Mouse (Mus musculus) colon, adult 2 months (tissue): ENCODE measurements around the gene Pth2r. TPM values are rescaled to one million over a fixed set of nuclear protein-coding genes. Genes with fewer than 3 reads are reported as not detected.

Experiments used
- polyA plus RNA-seq: library from polyadenylated mRNA; depleted of rRNA; stranded (reverse); fragments of >200 nt; gene quantifications from 2 replicates; pipeline ENCODE4 v1.2.3, GENCODE M21; 2012; rRNA removed

Pth2r gene
- polyA plus RNA-seq, result not detected in 2 replicates

GRCm38 (mm10) chr1:65281756-65282155, at the start of gene Pth2r:
Gene Pth2r, plus strand, starts transcription at chr1:65282056.

Other genes starting within 250 kb of the Pth2r start
- gene Akr1cl, start 249.3 kb upstream of the Pth2r start, polyA plus RNA-seq, result not detected in 2 replicates
- gene Cryge, start 230.9 kb upstream of the Pth2r start, polyA plus RNA-seq, result not detected in 2 replicates
- not detected in 2 replicates for gene Crygd, start 218.6 kb upstream of the Pth2r start, polyA plus RNA-seq
- not detected in 2 replicates for gene Crygc, start 208.4 kb upstream of the Pth2r start, polyA plus RNA-seq
- gene Crygb, start 199.8 kb upstream of the Pth2r start, polyA plus RNA-seq, result not detected in 2 replicates
- 0.29 TPM in 1 of 2 replicates, not detected in the other for gene Cryga, start 178.7 kb upstream of the Pth2r start, polyA plus RNA-seq
- gene Gm28845, start 162.5 kb upstream of the Pth2r start, polyA plus RNA-seq, result not detected in 2 replicates
- gene D630023F18Rik, start 158.8 kb upstream of the Pth2r start, polyA plus RNA-seq, result not detected in 2 replicates
- 21.2 and 23.7 TPM in 2 replicates for gene Idh1, start 95.6 kb upstream of the Pth2r start, polyA plus RNA-seq
- gene Pikfyve, start 95.4 kb upstream of the Pth2r start, polyA plus RNA-seq, result 4.5 and 6.1 TPM in 2 replicates